16 mouse cellular contexts compared by ENCODE assay signal in genomic region chr8:87952298-87952697, GRCm38 (mm10). TPM values are rescaled to one million over a fixed set of nuclear protein-coding genes. Genes with fewer than 3 reads are reported as not detected.
"Had no signal": no experiment of that assay in that cellular context is flagged by ENCODE, and none has a peak within 500 bp of the region (broad histone marks: within the 10 kb centered on the region; RNA-seq: fewer than 3 reads in every experiment).

No protein-coding gene starts in this region.

- ATAC-seq: liver, postnatal 0 days; lung, postnatal 0 days; midbrain, embryonic 13.5 days had no signal

- H3K9me3 ChIP-seq: lung, embryonic 15.5 days; megakaryocyte, embryonic 14.5 days; midbrain, embryonic 13.5 days; neural tube, embryonic 12.5 days; stomach, embryonic 15.5 days had no signal

- DNase-seq: liver, postnatal 0 days; lung, adult 2 months; lung, postnatal 14 days; lung, postnatal 36 days; right cerebral cortex, postnatal 14 days; thymus, adult 2 months; thymus, postnatal 25 days; thymus, postnatal 4 days had no signal

- H3K4me2 ChIP-seq: lung, embryonic 15.5 days; neural tube, embryonic 12.5 days; stomach, embryonic 15.5 days had no signal

- H3K4me1 ChIP-seq: megakaryocyte, embryonic 14.5 days; stomach, embryonic 15.5 days had no signal

- H3K27ac ChIP-seq: lung, embryonic 15.5 days; macrophage; midbrain, embryonic 13.5 days; neural tube, embryonic 12.5 days; stomach, embryonic 15.5 days; stomach, postnatal 0 days had no signal

- H3K9ac ChIP-seq: liver, postnatal 0 days; lung, embryonic 15.5 days; midbrain, embryonic 13.5 days; neural tube, embryonic 12.5 days; stomach, embryonic 15.5 days had no signal

- H3K36me3 ChIP-seq: lung, embryonic 15.5 days; midbrain, embryonic 13.5 days; neural tube, embryonic 12.5 days; stomach, embryonic 15.5 days had no signal

- H3K4me3 ChIP-seq: lung, embryonic 15.5 days; megakaryocyte, embryonic 14.5 days; midbrain, embryonic 13.5 days; neural tube, embryonic 12.5 days; stomach, embryonic 15.5 days had no signal

- H3K27me3 ChIP-seq: lung, embryonic 15.5 days; midbrain, embryonic 13.5 days; neural tube, embryonic 12.5 days; stomach, embryonic 15.5 days had no signal

RNA-seq across cellular contexts. Expression of gene Zfp423, which starts 7.1 kb away (rescaled TPM):
- polyA plus RNA-seq: macrophage had no signal
